Comparison of ENCODE assay signal across 35 mouse cellular contexts in genomic region chr10:112277996-112278395, GRCm38 (mm10). TPM values are rescaled to one million over a fixed set of nuclear protein-coding genes. Genes with fewer than 3 reads are reported as not detected.
A peak's percentile ranks its signal among the peaks of the same experiment; 100 is the strongest.
DNase-seq lines count a peak whose midpoint lies in the region; ATAC-seq and TF ChIP-seq lines count a peak whose summit lies in the region.
"Had no signal": no experiment of that assay in that cellular context is flagged by ENCODE, and none has a peak within 500 bp of the region (broad histone marks: within the 10 kb centered on the region; RNA-seq: fewer than 3 reads in every experiment).

No protein-coding gene starts in this region.

- ATAC-seq in frontal cortex, adult (ENCODE audit: low TSS enrichment) = peak; percentile 69
- ATAC-seq in midbrain, embryonic 14.5 days (ENCODE audit: low FRiP score, low TSS enrichment) = no peak
- ATAC-seq: forebrain, embryonic 15.5 days; inflammation-experienced regulatory T-cells, adult 6 months had no signal

- no peaks in the 10 kb centered on the region for H3K27me3 ChIP-seq in CH12.LX (replicated peaks)
- no peaks in the 10 kb centered on the region for H3K27me3 ChIP-seq in midbrain, embryonic 14.5 days (ENCODE audit: control insufficient read depth, insufficient read depth, low read length)
- H3K27me3 ChIP-seq: forebrain, embryonic 15.5 days; liver, embryonic 15.5 days; midbrain, embryonic 12.5 days had no signal

- TF ChIP-seq RAD21 in CH12.LX (IDR thresholded peaks at IDR 0.05; ENCODE audit: low read depth, low read length) = no peak

- peaks cover 0 to 10% of the 10 kb centered on the region in 2 experiments; a peak in 2 of 4 replicates for H3K4me1 ChIP-seq in CH12.LX (ENCODE audit: control insufficient read depth in 1 of 2, insufficient read depth in 2 of 2)
- no peaks in the 10 kb centered on the region for H3K4me1 ChIP-seq in midbrain, embryonic 14.5 days (ENCODE audit: control insufficient read depth, insufficient read depth, low read length)
- H3K4me1 ChIP-seq: forebrain, embryonic 15.5 days; heart, embryonic 12.5 days; kidney, embryonic 15.5 days; limb, embryonic 12.5 days; liver, embryonic 15.5 days; midbrain, embryonic 12.5 days; neural tube, embryonic 13.5 days had no signal

- H3K27ac ChIP-seq in CH12.LX (ENCODE audit: insufficient read depth, low read depth) = no peak overlapping the region
- H3K27ac ChIP-seq in midbrain, embryonic 14.5 days (replicated peaks; ENCODE audit: low read depth, low read length) = peak overlapping the region; percentile 57
- H3K27ac ChIP-seq: forebrain, embryonic 15.5 days; kidney, embryonic 15.5 days; limb, embryonic 12.5 days; liver, embryonic 15.5 days; midbrain, embryonic 12.5 days; neural tube, embryonic 13.5 days had no signal

- H3K36me3 ChIP-seq in CH12.LX (replicated peaks in 1 of 2; ENCODE audit: control insufficient read depth in 1 of 2, insufficient read depth in 1 of 2, low read length in 1 of 2) = no peaks in the 10 kb centered on the region
- H3K36me3 ChIP-seq in midbrain, embryonic 14.5 days (ENCODE audit: control insufficient read depth, insufficient read depth, low read length) = no peaks in the 10 kb centered on the region
- H3K36me3 ChIP-seq: forebrain, embryonic 15.5 days; G1E; heart, embryonic 12.5 days; kidney, embryonic 15.5 days; limb, embryonic 12.5 days; liver, embryonic 15.5 days; midbrain, embryonic 12.5 days; neural tube, embryonic 13.5 days had no signal

- no peaks in the 10 kb centered on the region for H3K79me2 ChIP-seq in CH12.LX (replicated peaks; ENCODE audit: control insufficient read depth, extremely low read depth, insufficient read depth, poor library complexity, severe bottlenecking)

- 73% methylated on average over 3 of the region's 3 CpGs for WGBS in midbrain, embryonic 14.5 days

- in situ Hi-C loops in CH12.LX (cut with MboI; ENCODE audit: low pct_ligation_motif_present, low pct_unique_long_range_greater_than_20kb, low sequenced_read_pairs) = no loop called here

- no peak for DNase-seq in frontal cortex, adult 2 months (ENCODE audit: extremely low spot score in 1 of 2, low spot score in 1 of 2)
- peak; percentile 33 for DNase-seq in CD4-positive helper T cell, adult 2 months (ENCODE audit: low read depth, low spot score)
- DNase-seq in CH12.LX (ENCODE audit: extremely low read depth) = peak; percentile 26
- peak; percentile 53 for DNase-seq in midbrain, embryonic 14.5 days
- no peak for DNase-seq in heart, adult 18-20 months
- no peak for DNase-seq in heart, adult 8-10 months (ENCODE audit: low spot score)
- no peak for DNase-seq in right cerebral cortex, postnatal 14 days
- DNase-seq: adrenal gland, postnatal 10 days; B cell, adult 2 months; cerebellum, adult 11 months; cerebellum, adult 9-11 months; embryo, embryonic 11 days; gastrocnemius, postnatal 25 days; heart, adult 11 months; heart, postnatal 4 days; kidney, adult 11 months; kidney, postnatal 25 days; lung, embryonic 14.5 days; right cerebral cortex, postnatal 25 days; spleen, adult 18-20 months; thymus, postnatal 14 days had no signal

- no peak for TF ChIP-seq POLR2A in CH12.LX (IDR thresholded peaks at IDR 0.05; ENCODE audit: low read depth, low read length)

- H3K9me3 ChIP-seq in CH12.LX (replicated peaks; ENCODE audit: low read length) = no peaks in the 10 kb centered on the region
- H3K9me3 ChIP-seq in midbrain, embryonic 14.5 days (ENCODE audit: control insufficient read depth, low read length) = no peaks in the 10 kb centered on the region
- H3K9me3 ChIP-seq: forebrain, embryonic 15.5 days; G1E; heart, embryonic 12.5 days; kidney, embryonic 15.5 days; limb, embryonic 12.5 days; liver, embryonic 15.5 days; midbrain, embryonic 12.5 days; neural tube, embryonic 13.5 days had no signal

- dilution Hi-C loops in CH12.LX (cut with MboI; ENCODE audit: extremely low pct_ligation_motif_present, extremely low pct_unique_long_range_greater_than_20kb, low sequenced_read_pairs) = no loop called here

- H3K9ac ChIP-seq in CH12.LX (ENCODE audit: insufficient read depth, low read depth) = no peak overlapping the region
- no peak overlapping the region for H3K9ac ChIP-seq in midbrain, embryonic 14.5 days (replicated peaks; ENCODE audit: low read length)
- H3K9ac ChIP-seq: forebrain, embryonic 15.5 days; heart, embryonic 12.5 days; kidney, embryonic 15.5 days; limb, embryonic 12.5 days; liver, embryonic 15.5 days; lung, embryonic 14.5 days; midbrain, embryonic 12.5 days; neural tube, embryonic 13.5 days had no signal

- TF ChIP-seq EP300 in CH12.LX (IDR thresholded peaks at IDR 0.05; ENCODE audit: low read length) = no peak

- no peak overlapping the region for H3K4me2 ChIP-seq in CH12.LX (ENCODE audit: insufficient read depth, low read depth, poor library complexity, severe bottlenecking)
- H3K4me2 ChIP-seq in midbrain, embryonic 14.5 days (ENCODE audit: low read length) = peak overlapping the region; percentile 12; the same call in 1 of the 2 replicates
- H3K4me2 ChIP-seq: forebrain, embryonic 15.5 days; heart, embryonic 12.5 days; kidney, embryonic 15.5 days; limb, embryonic 12.5 days; liver, embryonic 15.5 days; lung, embryonic 14.5 days; midbrain, embryonic 12.5 days; neural tube, embryonic 13.5 days had no signal

- no peak overlapping the region for H3K4me3 ChIP-seq in CH12.LX (replicated peaks in 1 of 3; ENCODE audit: low read depth in 2 of 3, low read length in 2 of 3, poor library complexity in 1 of 3)
- no peak overlapping the region for H3K4me3 ChIP-seq in midbrain, embryonic 14.5 days (replicated peaks; ENCODE audit: low read depth, low read length)
- H3K4me3 ChIP-seq: erythroblast, embryonic 14.5 days; forebrain, embryonic 15.5 days; heart, embryonic 12.5 days; kidney, embryonic 15.5 days; limb, embryonic 12.5 days; liver, embryonic 15.5 days; midbrain, embryonic 12.5 days; myocyte; neural tube, embryonic 13.5 days had no signal

- no peak for TF ChIP-seq CTCF in CH12.LX (conservative IDR thresholded peaks at IDR 0.05 in 1 of 2, IDR thresholded peaks at IDR 0.05 in 1 of 2; ENCODE audit: low read depth in 2 of 2, low read length in 2 of 2)

TF ChIP-seq in CH12.LX, 34 proteins besides CTCF, POLR2A, EP300 and RAD21:
- TF ChIP-seq ETS1 (conservative IDR thresholded peaks at IDR 0.05; ENCODE audit: low read depth, low read length) (no peak), CHD1 (IDR thresholded peaks at IDR 0.05; ENCODE audit: low read depth, low read length) (no peak), SIN3A (IDR thresholded peaks at IDR 0.05; ENCODE audit: low read length) (no peak), USF1 (IDR thresholded peaks at IDR 0.05; ENCODE audit: low read depth, low read length) (no peak), MEF2A (IDR thresholded peaks at IDR 0.05; ENCODE audit: borderline replicate concordance, low read depth, low read length) (no peak), IRF4 (IDR thresholded peaks at IDR 0.05; ENCODE audit: low read depth, low read length) (no peak), JUND (conservative IDR thresholded peaks at IDR 0.05; ENCODE audit: low read depth, low read length) (no peak), MAZ (IDR thresholded peaks at IDR 0.05; ENCODE audit: low read depth, low read length) (no peak), POLR2AphosphoS2 (IDR thresholded peaks at IDR 0.05; ENCODE audit: low read depth, low read length) (no peak), KAT2A (IDR thresholded peaks at IDR 0.05; ENCODE audit: insufficient replicate concordance, low read length) (no peak), PAX5 (IDR thresholded peaks at IDR 0.05; ENCODE audit: low read length) (no peak), RCOR1 (conservative IDR thresholded peaks at IDR 0.05; ENCODE audit: low read depth, low read length) (no peak), MYC (IDR thresholded peaks at IDR 0.05; ENCODE audit: low read depth, low read length) (no peak), CHD2 (IDR thresholded peaks at IDR 0.05; ENCODE audit: low read length) (no peak), HCFC1 (IDR thresholded peaks at IDR 0.05; ENCODE audit: low read depth, low read length) (no peak)

RNA-seq across cellular contexts. Expression of gene Kcnc2, which starts 7.1 kb away (rescaled TPM):
- polyA plus RNA-seq in frontal cortex, adult 2 months (2012; rRNA removed) = 50.3 and 53.9 TPM in 2 replicates
- not detected in 2 replicates for total RNA-seq in CH12.LX (2012; rRNA removed)
- not detected in 2 replicates for total RNA-seq in CH12.LX (2014; rRNA removed)
- not detected in 2 replicates for polyA plus RNA-seq in CH12.LX (2012; ENCODE audit: insufficient read length, low read depth)
- polyA plus RNA-seq in midbrain, embryonic 14.5 days (2014; fragmentation: Nextera tagmentation; extraction: Ambion mirVana) = 5.4 and 6.3 TPM in 2 replicates
- total RNA-seq in heart, adult 18-20 months (2021) = under 1 TPM; 0.32 to 0.41 TPM
- under 1 TPM; 0.25 to 0.78 (median 0.38) TPM for total RNA-seq in heart, adult 8-10 months (2022)
- total RNA-seq: megakaryocyte progenitor cell, adult 5-6 weeks had no signal
- polyA plus RNA-seq: G1E; liver, adult 2 months; liver, embryonic 15.5 days had no signal

Comparison
In these comparisons a context has a peak if more than half of its experiments do, and no peak if none do; other contexts are left out.
1. DNase-seq: peak in CD4-positive helper T cell, adult 2 months (single experiment), CH12.LX (single experiment) and midbrain, embryonic 14.5 days (single experiment); none in frontal cortex, adult 2 months (0 of 2), heart, adult 18-20 months (0 of 2), heart, adult 8-10 months (single experiment) and right cerebral cortex, postnatal 14 days (single experiment).